Mouse (Mus musculus): ENCODE measurements around the gene Heatr9. TPM values are rescaled to one million over a fixed set of nuclear protein-coding genes. Genes with fewer than 3 reads are reported as not detected.
A peak's percentile ranks its signal among the peaks of the same experiment; 100 is the strongest.
"Not testable (repeated sequence)": the region's sequence is repeated elsewhere in the genome, so short reads cannot be mapped to it uniquely, and the experiment has no call there.

Heatr9 gene
- polyA plus RNA-seq, 1 experiment from 2014 or later, result not detected

DNA sequence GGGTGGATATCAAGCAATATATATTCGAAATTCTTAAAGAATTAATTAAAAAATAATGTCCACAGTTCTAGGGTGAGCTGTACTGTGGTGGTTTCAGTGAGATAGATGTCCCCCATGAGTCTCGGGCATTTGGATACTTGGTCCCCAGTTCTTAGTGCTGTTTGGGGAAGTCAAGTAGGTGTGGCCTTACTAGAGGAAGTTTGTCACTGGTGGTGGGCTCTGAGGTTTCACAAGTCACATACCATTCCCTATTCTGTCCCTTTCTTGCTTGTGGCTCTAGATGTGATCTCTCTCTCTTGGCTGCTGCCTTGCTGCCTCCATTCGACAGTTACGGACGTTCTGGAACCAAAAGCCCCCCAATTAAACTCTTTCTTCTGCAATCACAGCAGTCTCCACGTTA is 38.4 kb upstream of the Heatr9 start:
- Histone ChIP-seq H3K4me2 (replicated peaks; ENCODE audit: low read depth, low read length) (no peak overlapping the region), H3K9ac (ENCODE audit: low read depth, low read length) (no peak overlapping the region), H3K4me3 (ENCODE audit: low read depth, low read length) (no peak overlapping the region), H3K36me3 (ENCODE audit: control insufficient read depth, insufficient read depth, low read length) (no peaks in the 10 kb centered on the region), H3K27me3 (ENCODE audit: control insufficient read depth, insufficient read depth, low read length) (no peaks in the 10 kb centered on the region), H3K4me1 (replicated peaks; ENCODE audit: control insufficient read depth, insufficient read depth, low read length) (no peaks in the 10 kb centered on the region), H3K9me3 (ENCODE audit: control insufficient read depth, low read length) (no peaks in the 10 kb centered on the region), H3K27ac (ENCODE audit: low read depth, low read length) (no peak overlapping the region)
- DNase-seq (ENCODE audit: low spot score) (no peak), ATAC-seq (ENCODE audit: low FRiP score) (no peak)
- 74% methylated on average over 6 of the region's 6 CpGs for WGBS

- DNase-seq (ENCODE audit: low spot score), result no peak
- no peak for ATAC-seq (ENCODE audit: low FRiP score)
- Histone ChIP-seq H3K27ac (ENCODE audit: low read depth, low read length) (no peak overlapping the region), H3K4me1 (replicated peaks; ENCODE audit: control insufficient read depth, insufficient read depth, low read length) (no peaks in the 10 kb centered on the region), H3K4me2 (replicated peaks; ENCODE audit: low read depth, low read length) (no peak overlapping the region), H3K4me3 (ENCODE audit: low read depth, low read length) (no peak overlapping the region), H3K36me3 (ENCODE audit: control insufficient read depth, insufficient read depth, low read length) (no peaks in the 10 kb centered on the region), H3K9ac (ENCODE audit: low read depth, low read length) (no peak overlapping the region), H3K27me3 (ENCODE audit: control insufficient read depth, insufficient read depth, low read length) (no peaks in the 10 kb centered on the region), H3K9me3 (ENCODE audit: control insufficient read depth, low read length) (no peaks in the 10 kb centered on the region)
- 63% methylated on average over 10 of the region's 10 CpGs for WGBS
Measured at GRCm38 (mm10) chr11:83557074-83557473, 35.1 kb upstream of the Heatr9 start.

DNA sequence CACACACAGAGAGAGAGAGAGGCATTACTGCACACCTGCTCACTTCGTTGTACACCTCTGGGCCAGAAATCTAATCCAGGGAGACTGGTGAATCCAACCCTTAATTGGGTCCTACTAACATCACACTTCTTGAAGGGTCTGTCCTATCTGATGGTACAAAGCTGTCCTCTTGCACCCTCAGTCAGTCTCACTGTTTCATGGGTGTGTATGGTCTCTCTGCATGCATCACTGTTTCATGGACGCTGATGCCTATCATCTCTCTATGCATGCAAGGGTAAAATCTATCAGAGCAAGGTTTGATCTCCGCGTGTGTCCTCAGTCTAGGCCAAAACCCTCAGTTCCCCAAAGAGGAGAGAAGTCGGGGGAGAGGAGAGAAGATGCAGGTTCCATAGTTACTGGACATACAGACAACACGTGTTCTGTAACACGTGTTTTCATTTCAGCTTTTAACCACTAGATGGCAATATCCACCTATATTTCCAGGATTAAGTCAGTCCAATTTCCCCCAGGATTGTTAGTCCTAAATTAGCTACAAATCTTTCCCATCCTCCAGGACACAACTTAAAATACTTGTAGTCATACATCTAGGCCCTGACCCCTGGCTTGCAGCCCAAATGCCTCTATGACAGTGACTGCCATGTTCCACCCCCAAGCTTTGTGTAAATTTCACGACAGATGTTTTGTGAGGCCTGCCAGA is 34.3 kb upstream of the Heatr9 start:
- no peak overlapping the region for H3K4me3 ChIP-seq (ENCODE audit: low read depth, low read length)
- no peaks in the 10 kb centered on the region for H3K4me1 ChIP-seq (replicated peaks; ENCODE audit: control insufficient read depth, insufficient read depth, low read length)
- H3K27ac ChIP-seq (ENCODE audit: low read depth, low read length), result no peak overlapping the region
- H3K36me3 ChIP-seq (ENCODE audit: control insufficient read depth, insufficient read depth, low read length), result no peaks in the 10 kb centered on the region
- no peak for ATAC-seq (ENCODE audit: low FRiP score)
- 30% methylated on average over 8 of the region's 8 CpGs for WGBS
- H3K4me2 ChIP-seq (replicated peaks; ENCODE audit: low read depth, low read length), result no peak overlapping the region
- H3K27me3 ChIP-seq (ENCODE audit: control insufficient read depth, insufficient read depth, low read length), result no peaks in the 10 kb centered on the region
- peak; percentile 74 for DNase-seq (ENCODE audit: low spot score)
- H3K9me3 ChIP-seq (ENCODE audit: control insufficient read depth, low read length), result no peaks in the 10 kb centered on the region
- no peak overlapping the region for H3K9ac ChIP-seq (ENCODE audit: low read depth, low read length)

GRCm38 (mm10) chr11:83551668-83552067 is 29.7 kb upstream of the Heatr9 start:
- Histone ChIP-seq H3K4me2 (replicated peaks; ENCODE audit: low read depth, low read length) (no peak overlapping the region), H3K27me3 (ENCODE audit: control insufficient read depth, insufficient read depth, low read length) (no peaks in the 10 kb centered on the region), H3K4me1 (replicated peaks; ENCODE audit: control insufficient read depth, insufficient read depth, low read length) (no peaks in the 10 kb centered on the region), H3K4me3 (ENCODE audit: low read depth, low read length) (no peak overlapping the region), H3K9ac (ENCODE audit: low read depth, low read length) (no peak overlapping the region), H3K36me3 (ENCODE audit: control insufficient read depth, insufficient read depth, low read length) (no peaks in the 10 kb centered on the region), H3K27ac (ENCODE audit: low read depth, low read length) (no peak overlapping the region), H3K9me3 (ENCODE audit: control insufficient read depth, low read length) (no peaks in the 10 kb centered on the region)
- no peak for ATAC-seq (ENCODE audit: low FRiP score)
- no peak for DNase-seq (ENCODE audit: low spot score)
- 83% methylated on average over 5 of the region's 5 CpGs for WGBS

DNA sequence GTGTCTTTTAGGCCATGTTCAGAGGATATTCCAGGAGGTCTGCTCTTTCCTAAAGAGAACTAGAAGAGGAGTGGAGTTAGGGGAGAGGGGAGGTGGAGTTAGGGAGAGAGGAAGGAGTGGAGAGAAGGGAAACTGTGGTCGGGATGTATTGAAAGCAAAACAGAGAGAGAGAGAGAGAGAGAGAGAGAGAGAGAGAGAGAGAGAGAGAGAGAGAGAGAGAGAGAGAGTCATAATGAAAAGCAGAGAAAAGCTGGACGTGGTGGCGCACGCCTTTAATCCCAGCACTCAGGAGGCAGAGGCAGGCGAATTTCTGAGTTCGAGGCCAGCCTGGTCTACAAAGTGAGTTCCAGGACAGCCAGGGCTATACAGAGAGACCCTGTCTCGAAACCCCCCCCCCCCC is 29.1 kb upstream of the Heatr9 start:
- H3K4me1 ChIP-seq (replicated peaks; ENCODE audit: control insufficient read depth, insufficient read depth, low read length); DNase-seq (ENCODE audit: low spot score); ATAC-seq (ENCODE audit: low FRiP score); H3K36me3 ChIP-seq (ENCODE audit: control insufficient read depth, insufficient read depth, low read length); H3K9me3 ChIP-seq (ENCODE audit: control insufficient read depth, low read length); H3K4me3 ChIP-seq (ENCODE audit: low read depth, low read length); H3K27me3 ChIP-seq (ENCODE audit: control insufficient read depth, insufficient read depth, low read length); H3K4me2 ChIP-seq (replicated peaks; ENCODE audit: low read depth, low read length); H3K27ac ChIP-seq (ENCODE audit: low read depth, low read length); H3K9ac ChIP-seq (ENCODE audit: low read depth, low read length): not testable (repeated sequence)
- WGBS, result 86% methylated on average over 6 of the region's 7 CpGs

- DNase-seq (ENCODE audit: low spot score) (no peak), ATAC-seq (ENCODE audit: low FRiP score) (no peak)
- H3K4me3 ChIP-seq (ENCODE audit: low read depth, low read length), result no peak overlapping the region
- H3K27me3 ChIP-seq (ENCODE audit: control insufficient read depth, insufficient read depth, low read length), result no peaks in the 10 kb centered on the region
- no peak overlapping the region for H3K9ac ChIP-seq (ENCODE audit: low read depth, low read length)
- H3K9me3 ChIP-seq (ENCODE audit: control insufficient read depth, low read length), result no peaks in the 10 kb centered on the region
- no peaks in the 10 kb centered on the region for H3K4me1 ChIP-seq (replicated peaks; ENCODE audit: control insufficient read depth, insufficient read depth, low read length)
- H3K27ac ChIP-seq (ENCODE audit: low read depth, low read length), result no peak overlapping the region
- WGBS, result 93% methylated on average over 5 of the region's 5 CpGs
- no peak overlapping the region for H3K4me2 ChIP-seq (replicated peaks; ENCODE audit: low read depth, low read length)
- H3K36me3 ChIP-seq (ENCODE audit: control insufficient read depth, insufficient read depth, low read length), result no peaks in the 10 kb centered on the region
Measured at GRCm38 (mm10) chr11:83550186-83550632, 28.2 kb upstream of the Heatr9 start.

DNA sequence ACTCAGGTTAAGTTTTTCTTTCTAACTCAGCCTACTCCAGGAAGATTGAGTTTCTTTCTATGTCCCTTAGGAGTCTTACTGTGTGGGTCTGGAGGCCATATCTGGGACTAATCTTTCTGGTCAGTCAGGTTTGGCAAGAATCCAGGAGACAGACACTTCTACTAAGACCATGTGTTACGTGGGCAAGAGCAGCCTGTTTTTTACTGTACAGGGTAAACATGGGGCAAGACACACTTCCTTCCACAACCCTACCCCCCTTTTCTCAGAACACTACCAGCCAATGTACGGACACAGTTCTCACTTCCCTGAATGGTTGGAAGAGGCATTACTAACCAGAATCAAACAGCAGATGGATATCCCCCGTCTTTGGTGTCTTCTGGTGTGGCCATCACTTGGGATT is 22.2 kb upstream of the Heatr9 start:
- H3K4me1 ChIP-seq (replicated peaks; ENCODE audit: control insufficient read depth, insufficient read depth, low read length), result no peaks in the 10 kb centered on the region
- WGBS, result 73% methylated on average over 3 of the region's 3 CpGs
- H3K36me3 ChIP-seq (ENCODE audit: control insufficient read depth, insufficient read depth, low read length), result no peaks in the 10 kb centered on the region
- H3K4me3 ChIP-seq (ENCODE audit: low read depth, low read length), result no peak overlapping the region
- no peak overlapping the region for H3K27ac ChIP-seq (ENCODE audit: low read depth, low read length)
- ATAC-seq (ENCODE audit: low FRiP score) (no peak), DNase-seq (ENCODE audit: low spot score) (no peak)
- H3K27me3 ChIP-seq (ENCODE audit: control insufficient read depth, insufficient read depth, low read length), result no peaks in the 10 kb centered on the region
- no peak overlapping the region for H3K9ac ChIP-seq (ENCODE audit: low read depth, low read length)
- H3K9me3 ChIP-seq (ENCODE audit: control insufficient read depth, low read length), result no peaks in the 10 kb centered on the region
- no peak overlapping the region for H3K4me2 ChIP-seq (replicated peaks; ENCODE audit: low read depth, low read length)

GRCm38 (mm10) chr11:83541415-83541814 is 19.4 kb upstream of the Heatr9 start:
- WGBS, result 94% methylated on average over 3 of the region's 3 CpGs
- DNase-seq (ENCODE audit: low spot score), result no peak

DNA sequence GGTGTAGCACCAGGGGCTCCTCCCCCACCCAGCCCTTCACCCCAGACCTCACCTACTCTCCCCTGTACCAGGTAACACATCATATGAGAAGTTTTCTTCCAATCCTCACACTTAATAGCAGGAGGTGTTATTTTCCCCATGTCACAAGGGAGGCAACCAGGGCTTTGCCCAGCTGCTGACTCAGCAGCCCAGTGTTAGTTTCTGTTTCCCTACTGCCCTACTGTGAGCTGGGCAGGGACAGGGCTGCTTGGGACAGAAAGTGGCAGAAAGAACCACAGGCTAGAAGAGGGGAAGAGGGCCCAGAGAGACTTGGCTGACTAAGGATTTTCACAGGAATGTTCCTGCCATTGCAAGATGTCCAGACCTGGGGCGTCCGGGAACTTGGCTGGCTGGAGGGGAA is 19.0 kb upstream of the Heatr9 start:
- ATAC-seq (ENCODE audit: low FRiP score), result no peak
- 90% methylated on average over 2 of the region's 2 CpGs for WGBS

More at GRCm38 (mm10) chr11:83541415-83541814, 19.4 kb upstream of the Heatr9 start:
- Histone ChIP-seq H3K9ac (ENCODE audit: low read depth, low read length) (no peak overlapping the region), H3K27ac (ENCODE audit: low read depth, low read length) (no peak overlapping the region), H3K4me1 (replicated peaks; ENCODE audit: control insufficient read depth, insufficient read depth, low read length) (no peaks in the 10 kb centered on the region), H3K36me3 (ENCODE audit: control insufficient read depth, insufficient read depth, low read length) (no peaks in the 10 kb centered on the region), H3K4me3 (ENCODE audit: low read depth, low read length) (no peak overlapping the region), H3K4me2 (replicated peaks; ENCODE audit: low read depth, low read length) (no peak overlapping the region), H3K27me3 (ENCODE audit: control insufficient read depth, insufficient read depth, low read length) (no peaks in the 10 kb centered on the region), H3K9me3 (ENCODE audit: control insufficient read depth, low read length) (no peaks in the 10 kb centered on the region)
- ATAC-seq (ENCODE audit: low FRiP score), result no peak

More for the DNA sequence above, 19.0 kb upstream of the Heatr9 start:
- no peaks in the 10 kb centered on the region for H3K9me3 ChIP-seq (ENCODE audit: control insufficient read depth, low read length)
- H3K4me2 ChIP-seq (replicated peaks; ENCODE audit: low read depth, low read length), result no peak overlapping the region
- DNase-seq (ENCODE audit: low spot score), result no peak
- H3K4me1 ChIP-seq (replicated peaks; ENCODE audit: control insufficient read depth, insufficient read depth, low read length), result no peaks in the 10 kb centered on the region
- no peak overlapping the region for H3K4me3 ChIP-seq (ENCODE audit: low read depth, low read length)
- no peaks in the 10 kb centered on the region for H3K36me3 ChIP-seq (ENCODE audit: control insufficient read depth, insufficient read depth, low read length)
- H3K27ac ChIP-seq (ENCODE audit: low read depth, low read length), result no peak overlapping the region
- H3K27me3 ChIP-seq (ENCODE audit: control insufficient read depth, insufficient read depth, low read length), result no peaks in the 10 kb centered on the region
- H3K9ac ChIP-seq (ENCODE audit: low read depth, low read length), result no peak overlapping the region

Data from hindbrain, embryonic 11.5 days (tissue).